Mouse (Mus musculus) regulatory T cell (primary cell): Measurements from ENCODE around the gene Ncbp3.

Experiments used
- in situ Hi-C: fragments of 300-600 bp; cut with MboI, MseI; formaldehyde crosslinking; loops from one replicate; pipeline ENCODE4 v1.15.1; 2025; ENCODE audit warnings: high pct_unique_total_duplicates

Gene Ncbp3

DNA sequence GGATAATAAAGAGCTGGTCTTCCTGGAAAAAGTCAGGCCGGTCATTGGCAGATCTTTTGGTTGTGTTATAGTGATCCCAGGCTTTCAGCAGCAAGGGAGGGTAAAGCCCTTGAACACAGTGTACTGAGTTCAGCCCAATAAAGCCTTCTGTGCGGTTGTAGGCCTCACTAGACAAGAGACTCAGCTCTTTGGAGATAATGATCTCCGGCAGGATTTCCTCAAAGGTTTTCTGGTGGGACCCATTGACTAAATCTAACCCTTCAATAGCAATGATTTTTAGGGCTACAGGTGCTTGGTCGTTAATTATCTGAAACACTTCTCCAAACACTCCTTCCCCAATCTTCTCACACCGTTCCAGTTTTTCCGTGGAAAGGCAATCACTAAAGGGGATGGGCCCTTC, 89.0 kb downstream of the Ncbp3 start:
- in situ Hi-C loops, result loop anchor here (5.0 to 10.0 kb wide), 2 partner anchors 122 to 146 kb away; partner anchors contain the start of gene Camkk1

DNA sequence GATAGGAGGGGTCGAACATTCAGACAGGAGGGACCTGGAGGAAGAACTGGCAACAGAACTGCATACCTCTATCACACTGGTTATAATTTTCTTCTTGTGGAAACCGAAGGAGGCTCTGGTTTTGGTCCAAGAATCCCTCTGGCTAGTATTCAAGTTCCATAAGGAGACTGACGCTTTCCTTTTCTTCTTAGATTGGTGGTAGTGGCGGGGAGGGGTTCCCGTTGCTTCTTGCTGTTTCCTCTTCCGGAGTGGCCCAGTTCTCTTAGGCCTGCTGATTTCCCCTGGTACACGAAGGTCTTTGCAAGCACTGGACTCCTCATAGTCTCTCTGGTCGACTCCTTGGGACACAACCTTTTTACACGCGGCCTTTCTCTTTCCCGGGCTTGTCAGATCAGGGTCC, 89.5 kb downstream of the Ncbp3 start:
- in situ Hi-C loops, result loop anchor here (5.0 to 10.0 kb wide), 2 partner anchors 122 to 145 kb away; partner anchors contain the start of gene Camkk1

DNA sequence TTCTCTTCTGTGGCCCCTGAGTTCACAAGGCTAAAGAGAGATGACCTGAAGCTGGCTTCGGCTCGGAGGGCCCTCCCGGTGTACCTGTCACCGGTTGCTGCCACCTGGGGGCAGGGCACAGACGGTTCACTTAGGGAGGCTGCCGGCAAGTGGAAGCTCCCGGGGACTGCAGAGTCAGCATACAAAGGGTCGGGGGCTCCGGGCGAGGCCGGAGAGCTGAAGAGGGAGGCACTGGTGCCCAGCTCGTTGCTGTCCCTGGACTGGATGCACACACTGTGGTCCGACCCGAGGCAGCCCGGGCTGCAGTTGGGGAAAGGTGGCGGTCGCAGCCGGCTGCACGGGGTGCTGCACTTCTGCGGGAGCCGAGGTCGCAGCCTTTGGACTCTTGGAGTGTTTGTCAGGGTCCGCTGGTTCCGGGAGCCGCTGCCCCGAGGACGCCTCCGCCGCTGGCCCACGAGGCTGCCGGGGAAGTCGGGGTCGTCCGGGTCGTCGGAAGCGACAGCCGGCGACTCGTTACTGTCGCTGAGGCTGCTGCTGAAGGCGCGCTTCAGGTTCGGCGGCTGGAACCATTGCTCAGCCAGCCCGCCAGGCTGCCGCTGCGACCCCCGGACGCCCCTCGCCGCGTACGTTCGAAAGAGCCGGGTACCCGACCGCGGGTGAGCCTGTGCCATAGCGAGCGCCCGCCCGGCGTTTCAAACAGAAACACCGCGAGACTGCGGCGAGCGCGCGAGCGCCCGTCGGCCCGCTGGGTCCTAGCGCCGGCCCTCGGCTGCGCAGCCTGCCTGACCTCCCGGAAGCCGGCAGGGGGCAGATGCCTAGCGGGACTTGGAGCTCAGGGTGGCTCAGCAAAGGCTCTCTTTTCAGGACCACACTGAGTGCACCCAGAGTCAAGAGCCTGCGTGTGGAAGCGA, 90.3 kb downstream of the Ncbp3 start, which contains the start of gene Haspin:
Haspin (minus strand) TSS at position 704 of the 911 bp plus-strand sequence.
- in situ Hi-C loops, result loop anchor here (5.0 to 10.0 kb wide), 2 partner anchors 123 to 144 kb away; partner anchors contain the start of gene Camkk1
